Mouse (Mus musculus) megakaryocyte, embryonic 14.5 days (primary cell): ENCODE measurements at regions not wholly inside any gene's neighbourhood (a gene's known extent, or its start where the extent isn't known, plus 50 kb on each side); places are given as distances from the start of the nearest gene placed in this dataset.

Experiments used
- FLI1 ChIP-seq: IDR thresholded peaks from 2 replicates; pipeline ENCODE4 v1.6.1; 2012; ENCODE audit warnings: low read length, inconsistent platforms, mixed read lengths
- GATA1 ChIP-seq: IDR thresholded peaks from 3 replicates; pipeline ENCODE4 v1.6.1; 2012; ENCODE audit warnings: mixed read lengths, low read length, inconsistent platforms, borderline replicate concordance

GRCm38 (mm10) chr15:36920886-36921285 lies 86.7 kb downstream of the Zfp706 start:
- no peak for TF ChIP-seq GATA1
- no peak for TF ChIP-seq FLI1
